Comparison of ENCODE assay signal across 11 mouse cellular contexts in genomic region chr4:76089866-76090265, GRCm38 (mm10).
DNase-seq lines count a peak whose midpoint lies in the region.
"Had no signal": no experiment of that assay in that cellular context is flagged by ENCODE, and none has a peak within 500 bp of the region (broad histone marks: within the 10 kb centered on the region; RNA-seq: fewer than 3 reads in every experiment).

No protein-coding gene starts in this region.

- peak; percentile 15 for DNase-seq in cerebellum, adult 11 months
- no peak for DNase-seq in cerebellum, postnatal 4 days (ENCODE audit: low spot score in 2 of 2)
- DNase-seq in heart, adult 9 months (ENCODE audit: low spot score in 2 of 2): peak; percentile 18 to 29
- DNase-seq in heart, postnatal 4 days: no peak
- peak; percentile 46 for DNase-seq in brain, adult 2 months (ENCODE audit: low read depth, low spot score)
- peak; percentile 23 for DNase-seq in cerebellum, adult 9-11 months
- no peak for DNase-seq in embryo, embryonic 11 days
- DNase-seq in left cerebral cortex, postnatal 10 days (ENCODE audit: extremely low spot score in 1 of 2, low spot score in 2 of 2): no peak
- DNase-seq: layer of hippocampus, adult 9-11 months; right cerebral cortex, adult 18-20 months; thymus, postnatal 14 days had no signal

- intact Hi-C loops in left cerebral cortex, postnatal 10 days (cut with DNase I): no loop called here

Comparison
In these comparisons a context has a peak if more than half of its experiments do, and no peak if none do; other contexts are left out.
1. DNase-seq: peak in cerebellum, adult 11 months (single experiment), heart, adult 9 months (2 of 2), brain, adult 2 months (single experiment) and cerebellum, adult 9-11 months (single experiment); none in cerebellum, postnatal 4 days (0 of 2), heart, postnatal 4 days (single experiment), embryo, embryonic 11 days (single experiment) and left cerebral cortex, postnatal 10 days (0 of 2).